Mouse (Mus musculus): ENCODE data around the gene Gm3417. TPM values are rescaled to one million over a fixed set of nuclear protein-coding genes. Genes with fewer than 3 reads are reported as not detected.
A peak's percentile ranks its signal among the peaks of the same experiment; 100 is the strongest.
"Not testable (repeated sequence)": the region's sequence is repeated elsewhere in the genome, so short reads cannot be mapped to it uniquely, and the experiment has no call there.

The Gm3417 gene
- polyA plus RNA-seq, 1 experiment from 2014 or later, result not detected

DNA sequence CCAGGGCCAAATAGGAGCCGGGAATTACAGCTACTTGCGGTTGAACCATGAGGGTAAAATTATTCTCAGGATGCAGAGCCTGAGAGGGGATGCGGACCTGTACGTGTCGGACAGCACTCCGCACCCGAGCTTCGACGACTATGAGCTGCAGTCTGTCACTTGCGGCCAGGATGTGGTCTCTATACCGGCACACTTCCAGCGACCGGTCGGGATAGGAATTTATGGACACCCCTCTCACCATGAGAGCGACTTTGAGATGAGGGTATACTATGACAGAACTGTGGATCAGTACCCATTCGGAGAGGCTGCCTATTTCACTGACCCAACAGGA, 34.9 kb downstream of the Gm3417 start:
- peak overlapping the region; percentile 88 for H3K4me3 ChIP-seq
- H3K36me3 ChIP-seq (ENCODE audit: poor library complexity, severe bottlenecking), result peaks cover 19% of the 10 kb centered on the region
- H3K27ac ChIP-seq, result 0 out of 2 replicates have a peak overlapping the region, but pooled peaks have one; percentile 21
- no peak; the same call in 1 of the 2 replicates for ATAC-seq
- H3K4me2 ChIP-seq, result peak overlapping the region; percentile 97
- peaks cover 26% of the 10 kb centered on the region for H3K4me1 ChIP-seq
- WGBS, result 18% methylated on average over 16 of the region's 16 CpGs
- H3K9ac ChIP-seq, result peak overlapping the region; percentile 86
- H3K27me3 ChIP-seq, result no peaks in the 10 kb centered on the region
- no peaks in the 10 kb centered on the region for H3K9me3 ChIP-seq (replicated peaks)

DNA sequence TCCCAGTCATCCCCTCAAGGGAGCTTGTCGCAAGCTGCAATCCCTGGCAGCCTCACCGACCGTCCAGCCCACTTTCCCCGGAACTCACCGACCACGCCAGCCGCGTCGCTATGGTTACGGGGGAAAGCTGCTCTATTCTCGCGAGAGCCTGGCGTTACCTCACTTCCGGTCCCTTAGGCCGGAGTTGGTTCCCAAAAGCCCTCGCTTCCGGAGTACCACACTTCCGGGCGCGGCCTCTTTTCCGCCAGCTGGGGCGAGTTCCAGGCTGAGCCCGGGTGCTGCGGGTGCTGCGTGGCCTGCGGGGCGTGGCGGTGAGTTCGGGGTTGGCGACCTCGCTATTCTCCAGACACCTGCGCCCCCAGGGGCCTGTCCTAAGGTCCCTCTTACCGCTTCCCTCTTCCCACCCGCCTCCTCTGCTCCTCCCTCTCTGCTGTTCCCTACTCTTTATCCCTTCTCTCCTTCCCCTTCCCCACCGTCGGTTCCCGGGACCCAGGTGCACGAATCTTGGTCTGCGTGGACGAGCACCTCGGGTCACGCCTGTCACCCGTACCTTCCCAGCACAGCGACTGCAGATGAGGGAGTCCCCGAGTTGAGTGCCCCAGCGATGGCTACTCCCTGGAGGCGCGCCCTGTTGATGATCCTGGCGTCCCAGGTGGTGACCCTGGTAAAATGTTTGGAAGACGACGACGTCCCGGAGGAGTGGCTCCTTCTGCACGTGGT, 35.4 kb downstream of the Gm3417 start, which contains the start of the genes Wdr27 and 1600012H06Rik:
TSS of gene Wdr27 (minus strand) at position 150 of the 720 bp plus-strand sequence.
TSS of gene 1600012H06Rik (plus strand) at position 176 of the 720 bp plus-strand sequence.
- Histone ChIP-seq H3K4me1 (peaks cover 26% of the 10 kb centered on the region), H3K9ac (peak within 1 kb of the TSS; percentile 86), H3K27me3 (no peaks in the 10 kb centered on the region), H3K4me3 (peak within 1 kb of the TSS; percentile 88), H3K4me2 (peak within 1 kb of the TSS; percentile 97), H3K36me3 (ENCODE audit: poor library complexity, severe bottlenecking) (peaks cover 14% of the 10 kb centered on the region), H3K27ac (peak within 1 kb of the TSS; percentile 77), H3K9me3 (replicated peaks) (no peaks in the 10 kb centered on the region)
- peak; percentile 99 for ATAC-seq
- 0% methylated on average over 54 of the region's 54 CpGs for WGBS

DNA sequence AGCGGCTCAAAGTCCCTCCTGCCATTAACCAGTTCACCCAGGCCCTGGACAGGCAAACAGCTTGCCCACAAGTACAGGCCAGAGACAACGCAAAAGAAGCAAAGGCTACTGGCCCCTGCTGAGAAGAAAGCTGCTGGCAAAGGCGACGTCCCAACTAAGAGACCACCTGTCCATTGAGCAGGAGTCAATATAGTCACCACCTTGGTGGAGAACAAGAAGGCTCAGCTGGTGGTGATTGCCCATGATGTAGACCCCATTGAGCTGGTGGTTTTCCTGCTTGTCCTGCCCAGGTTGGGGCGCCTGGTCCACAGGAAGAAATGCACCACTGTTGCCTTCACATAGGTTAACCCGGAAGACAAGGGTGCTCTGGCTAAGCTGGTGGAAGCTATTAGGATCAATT, 36.4 kb downstream of the Gm3417 start:
- H3K27ac ChIP-seq; H3K27me3 ChIP-seq; H3K9me3 ChIP-seq (replicated peaks); ATAC-seq: not testable (repeated sequence)
- WGBS, result 63% methylated on average over 6 of the region's 6 CpGs
- Histone ChIP-seq H3K4me3 (peak overlapping the region; percentile 88), H3K4me2 (peak overlapping the region; percentile 97), H3K36me3 (ENCODE audit: poor library complexity, severe bottlenecking) (peaks cover 14% of the 10 kb centered on the region), H3K9ac (peak overlapping the region; percentile 86), H3K4me1 (peaks cover 26% of the 10 kb centered on the region)

DNA sequence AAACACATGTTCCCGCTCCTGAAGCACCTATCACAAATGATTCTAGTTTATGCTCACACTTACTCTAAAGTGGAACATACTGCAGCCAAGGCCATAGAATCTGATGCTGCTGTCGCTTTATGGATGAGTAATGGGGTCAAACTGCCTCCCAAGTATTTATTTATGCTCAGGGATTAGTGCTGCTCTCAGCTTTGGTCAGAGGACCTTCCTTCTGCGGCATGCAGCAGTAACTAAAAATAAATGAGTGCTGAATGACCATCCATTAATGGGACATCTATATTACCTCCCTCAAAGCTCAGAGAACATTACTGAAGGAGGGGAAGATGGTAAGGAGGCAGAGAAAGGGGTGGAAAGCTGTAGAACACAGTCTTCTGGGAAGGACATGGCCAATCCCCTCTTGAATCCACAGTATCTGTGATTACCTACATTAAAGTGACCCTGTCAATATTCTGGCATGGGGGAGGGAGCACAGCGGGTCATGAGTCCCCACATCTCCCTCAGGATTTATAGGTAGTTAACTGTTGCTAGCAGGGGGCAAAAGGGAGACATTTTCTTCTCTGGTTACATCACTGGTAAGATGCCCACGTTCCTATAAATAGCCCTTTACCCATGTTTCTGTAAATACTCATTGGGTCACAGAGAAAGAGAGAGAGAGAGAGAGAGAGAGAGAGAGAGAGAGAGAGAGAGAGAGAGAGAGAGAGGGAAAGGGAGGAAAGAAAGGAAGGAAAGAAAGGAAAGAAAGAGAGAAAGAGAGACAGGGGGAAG, 42.6 kb downstream of the Gm3417 start:
- H3K9ac ChIP-seq, result no peak overlapping the region
- H3K27me3 ChIP-seq, result no peaks in the 10 kb centered on the region
- no peak overlapping the region for H3K27ac ChIP-seq
- H3K36me3 ChIP-seq (ENCODE audit: poor library complexity, severe bottlenecking), result no peaks in the 10 kb centered on the region
- ATAC-seq, result no peak
- H3K4me1 ChIP-seq, result no peaks in the 10 kb centered on the region
- WGBS, result 74% methylated on average over 5 of the region's 5 CpGs
- no peak overlapping the region for H3K4me2 ChIP-seq
- H3K4me3 ChIP-seq, result no peak overlapping the region
- H3K9me3 ChIP-seq (replicated peaks), result no peaks in the 10 kb centered on the region

DNA sequence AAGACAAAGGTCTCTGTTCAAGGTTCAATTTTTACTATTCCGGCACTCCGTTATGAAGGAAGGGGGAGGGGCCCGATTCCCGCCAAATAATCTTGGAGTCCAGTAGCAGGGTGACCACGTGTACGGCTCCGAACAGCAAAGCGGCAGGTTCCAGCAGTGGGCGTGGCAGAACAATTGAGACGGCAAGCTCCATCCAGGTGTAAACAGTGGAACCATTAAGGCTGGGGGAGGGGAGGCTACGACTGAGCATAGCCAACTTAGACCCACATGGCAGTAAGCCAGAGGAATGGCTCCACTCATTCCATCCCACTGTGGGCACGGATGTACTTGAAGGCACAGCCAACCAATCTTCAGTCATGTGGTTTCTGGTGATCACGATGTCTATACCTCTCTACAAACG, 43.3 kb downstream of the Gm3417 start:
- H3K4me1 ChIP-seq; H3K27ac ChIP-seq; ATAC-seq; H3K4me3 ChIP-seq; H3K27me3 ChIP-seq; H3K9ac ChIP-seq; H3K9me3 ChIP-seq (replicated peaks); H3K36me3 ChIP-seq (ENCODE audit: poor library complexity, severe bottlenecking); H3K4me2 ChIP-seq: not testable (repeated sequence)
- 89% methylated on average over 14 of the region's 14 CpGs for WGBS

DNA sequence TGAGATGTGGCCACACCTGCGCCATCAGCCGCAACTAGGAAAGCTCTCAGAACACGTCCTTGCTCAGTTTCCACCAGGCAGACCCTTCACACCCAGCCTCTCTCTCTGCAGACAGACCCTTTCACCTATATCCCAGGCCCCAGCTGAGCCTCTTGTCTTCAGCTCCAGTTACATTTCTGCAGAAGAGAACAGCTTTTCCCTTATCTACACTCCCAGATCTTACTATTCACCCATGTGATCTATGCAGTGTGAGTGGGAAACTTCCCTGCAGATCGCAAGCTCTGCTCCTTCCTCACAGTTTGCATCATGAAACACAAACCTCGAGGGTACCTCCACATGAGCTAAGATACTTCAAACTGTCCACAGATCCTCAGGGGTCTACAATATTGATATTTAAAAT, 47.1 kb downstream of the Gm3417 start:
- Histone ChIP-seq H3K4me1 (no peaks in the 10 kb centered on the region), H3K27ac (no peak overlapping the region), H3K9me3 (replicated peaks) (no peaks in the 10 kb centered on the region), H3K9ac (no peak overlapping the region), H3K27me3 (no peaks in the 10 kb centered on the region), H3K4me3 (no peak overlapping the region), H3K4me2 (no peak overlapping the region), H3K36me3 (ENCODE audit: poor library complexity, severe bottlenecking) (no peaks in the 10 kb centered on the region)
- no peak for ATAC-seq
- WGBS, result 90% methylated on average over 5 of the region's 5 CpGs

DNA sequence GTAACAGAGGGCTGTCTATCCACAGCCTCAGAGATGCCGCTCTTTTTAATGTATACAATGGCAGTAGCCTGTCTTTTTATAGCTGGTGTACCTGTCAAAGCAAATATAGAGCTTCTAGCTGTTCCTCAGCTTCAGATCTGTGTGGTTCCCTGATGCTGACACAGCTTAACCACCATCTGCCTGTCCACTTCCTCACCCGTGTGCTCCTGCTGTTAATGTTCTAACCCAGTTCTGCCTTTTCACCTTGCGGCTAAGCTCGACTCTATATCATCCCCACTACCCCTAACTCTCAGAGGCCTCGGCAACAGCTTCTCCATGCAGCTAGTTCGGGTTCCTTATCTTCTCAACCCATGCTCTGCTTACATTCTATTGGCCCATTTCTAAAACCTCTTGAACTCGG, 47.9 kb downstream of the Gm3417 start:
- WGBS, result 90% methylated on average over 7 of the region's 7 CpGs
- ATAC-seq, result no peak
- Histone ChIP-seq H3K4me3 (no peak overlapping the region), H3K9me3 (replicated peaks) (no peaks in the 10 kb centered on the region), H3K9ac (no peak overlapping the region), H3K4me2 (no peak overlapping the region), H3K4me1 (no peaks in the 10 kb centered on the region), H3K36me3 (ENCODE audit: poor library complexity, severe bottlenecking) (no peaks in the 10 kb centered on the region), H3K27ac (no peak overlapping the region), H3K27me3 (no peaks in the 10 kb centered on the region)

DNA sequence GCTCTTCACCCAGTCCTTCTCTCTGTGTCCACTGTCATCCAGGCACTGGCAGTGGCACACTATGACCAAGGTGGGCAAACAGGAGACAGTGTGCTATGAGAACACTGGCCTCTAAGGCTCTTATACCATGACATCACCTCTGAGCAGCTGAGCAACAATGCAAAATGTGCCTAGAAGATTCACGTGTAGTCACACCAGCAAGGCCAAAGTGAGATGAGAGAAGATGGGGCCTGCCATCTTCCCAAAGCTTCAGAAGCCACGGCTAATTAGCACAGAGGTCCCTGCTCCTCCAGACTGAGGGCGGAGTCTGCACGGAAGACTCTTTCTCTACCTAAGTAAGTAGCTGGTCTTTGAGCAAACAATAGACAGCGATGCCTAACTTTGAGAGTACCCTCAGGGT, 50.0 kb downstream of the Gm3417 start:
- Histone ChIP-seq H3K4me3 (no peak overlapping the region), H3K9ac (no peak overlapping the region), H3K27ac (no peak overlapping the region), H3K4me2 (no peak overlapping the region), H3K36me3 (ENCODE audit: poor library complexity, severe bottlenecking) (no peaks in the 10 kb centered on the region), H3K27me3 (no peaks in the 10 kb centered on the region), H3K9me3 (replicated peaks) (no peaks in the 10 kb centered on the region), H3K4me1 (no peaks in the 10 kb centered on the region)
- WGBS, result 56% methylated on average over 5 of the region's 5 CpGs
- ATAC-seq, result no peak

DNA sequence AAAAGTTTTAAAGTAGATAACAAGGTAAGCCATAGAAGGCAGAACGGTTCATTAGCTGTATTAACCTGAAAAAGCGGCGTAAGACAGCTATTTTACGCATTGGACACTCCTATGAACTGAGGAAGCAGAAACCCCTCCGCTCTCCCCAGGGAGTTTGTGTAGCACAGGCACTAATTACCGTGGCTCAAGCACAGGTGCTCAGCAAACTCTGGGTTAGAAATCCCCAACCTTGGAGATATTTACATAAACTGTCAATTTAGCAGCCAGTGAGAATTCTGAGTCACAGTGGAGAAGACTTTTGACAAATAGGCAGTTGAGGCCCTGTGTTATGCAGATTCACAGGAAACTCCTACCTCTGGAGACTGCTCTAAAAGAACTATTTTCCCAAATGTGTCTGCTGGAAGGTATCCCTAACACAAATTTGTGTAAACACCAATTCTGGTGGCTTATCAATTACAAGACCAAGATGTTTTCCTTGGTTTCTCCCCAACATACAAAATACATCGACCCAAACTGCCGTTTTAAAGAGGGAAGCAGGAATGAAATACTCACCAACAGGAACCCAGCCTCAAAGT, 50.9 kb downstream of the Gm3417 start:
- Histone ChIP-seq H3K9ac (no peak overlapping the region), H3K4me3 (no peak overlapping the region), H3K9me3 (replicated peaks) (no peaks in the 10 kb centered on the region), H3K36me3 (ENCODE audit: poor library complexity, severe bottlenecking) (no peaks in the 10 kb centered on the region), H3K4me1 (no peaks in the 10 kb centered on the region), H3K27ac (no peak overlapping the region), H3K4me2 (no peak overlapping the region), H3K27me3 (no peaks in the 10 kb centered on the region)
- 83% methylated on average over 8 of the region's 8 CpGs for whole genome bisulfite sequencing
- no peak for ATAC-seq

DNA sequence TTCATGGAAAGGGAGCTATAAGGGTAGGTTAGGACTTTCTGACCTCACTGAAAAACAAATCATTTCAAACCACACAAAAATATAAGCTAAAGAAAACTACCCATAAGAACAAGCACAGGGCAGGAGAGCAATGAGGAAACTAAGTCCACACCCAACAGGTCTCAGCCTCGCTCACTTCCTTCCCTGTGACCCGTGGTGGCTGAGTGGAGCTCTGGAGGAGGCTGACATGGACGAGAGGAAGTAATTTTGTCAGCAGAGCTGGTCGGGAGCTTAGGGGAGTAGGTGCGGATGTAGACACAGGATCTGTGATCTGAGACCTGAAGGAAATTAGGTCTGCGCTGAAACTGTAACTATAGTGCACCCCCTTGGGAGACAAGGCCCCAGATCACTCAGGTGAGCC, 57.0 kb downstream of the Gm3417 start:
- ATAC-seq, result no peak
- no peaks in the 10 kb centered on the region for H3K9me3 ChIP-seq (replicated peaks)
- H3K9ac ChIP-seq, result no peak overlapping the region
- whole genome bisulfite sequencing, result 72% methylated on average over 6 of the region's 6 CpGs
- H3K27ac ChIP-seq, result no peak overlapping the region
- H3K4me3 ChIP-seq, result no peak overlapping the region
- no peaks in the 10 kb centered on the region for H3K36me3 ChIP-seq (ENCODE audit: poor library complexity, severe bottlenecking)
- no peaks in the 10 kb centered on the region for H3K27me3 ChIP-seq
- H3K4me1 ChIP-seq, result no peaks in the 10 kb centered on the region
- no peak overlapping the region for H3K4me2 ChIP-seq

DNA sequence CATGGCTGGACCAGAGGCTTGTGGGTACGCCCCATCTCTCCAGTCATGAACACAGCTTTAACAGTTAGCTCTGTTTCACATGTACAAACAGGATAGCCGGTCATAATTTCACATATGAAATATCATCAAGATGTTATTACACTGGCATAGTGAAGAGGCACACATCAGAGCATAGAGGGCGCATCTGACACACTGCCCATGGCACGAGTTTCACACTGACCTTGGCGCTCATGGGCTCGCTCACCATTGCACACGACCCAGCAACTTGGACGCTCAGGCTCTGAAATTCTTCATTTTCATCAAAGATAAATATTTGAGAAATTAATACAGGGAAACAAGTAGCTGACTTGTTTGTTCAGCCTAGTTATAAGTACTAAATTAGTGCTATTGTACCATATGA, 60.7 kb downstream of the Gm3417 start:
- WGBS, result 93% methylated on average over 8 of the region's 8 CpGs
- Histone ChIP-seq H3K4me2 (no peak overlapping the region), H3K27ac (no peak overlapping the region)

DNA sequence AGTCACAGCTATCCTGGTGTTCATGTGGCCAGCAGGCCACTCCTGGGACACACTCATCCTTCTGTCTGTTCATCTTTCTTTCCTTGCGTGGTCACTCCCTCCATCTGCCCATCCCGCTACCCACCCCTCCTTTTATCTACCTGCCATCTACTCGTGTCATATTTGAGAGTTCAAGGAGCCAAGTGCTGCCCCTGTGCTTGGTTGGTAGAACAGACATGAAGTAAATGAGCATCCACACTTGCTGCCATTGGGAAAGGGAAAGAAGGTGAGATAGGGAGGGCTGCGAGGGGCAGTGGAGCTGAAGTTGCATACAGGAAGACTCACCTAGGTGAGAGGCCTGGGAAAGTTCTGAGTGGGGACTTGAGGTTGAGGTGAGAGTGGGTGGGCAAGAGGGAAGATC, 64.2 kb downstream of the Gm3417 start:
- ATAC-seq, result no peak
- no peak overlapping the region for H3K4me3 ChIP-seq
- no peaks in the 10 kb centered on the region for H3K4me1 ChIP-seq
- no peak overlapping the region for H3K9ac ChIP-seq
- no peak overlapping the region for H3K4me2 ChIP-seq
- no peaks in the 10 kb centered on the region for H3K27me3 ChIP-seq
- H3K36me3 ChIP-seq (ENCODE audit: poor library complexity, severe bottlenecking), result no peaks in the 10 kb centered on the region
- H3K27ac ChIP-seq, result no peak overlapping the region
- H3K9me3 ChIP-seq (replicated peaks), result no peaks in the 10 kb centered on the region
- WGBS, result 90% methylated on average over 4 of the region's 4 CpGs

More for the DNA sequence above, 60.7 kb downstream of the Gm3417 start:
- H3K9ac ChIP-seq, result no peak overlapping the region
- no peak overlapping the region for H3K4me3 ChIP-seq
- H3K9me3 ChIP-seq (replicated peaks), result no peaks in the 10 kb centered on the region
- H3K36me3 ChIP-seq (ENCODE audit: poor library complexity, severe bottlenecking), result no peaks in the 10 kb centered on the region
- no peaks in the 10 kb centered on the region for H3K27me3 ChIP-seq
- no peak for ATAC-seq
- no peaks in the 10 kb centered on the region for H3K4me1 ChIP-seq
